Mouse (Mus musculus) ES-CJ7 (cell line): ENCODE results near the gene Olfr1033.
A peak's percentile ranks its signal among the peaks of the same experiment; 100 is the strongest.
"Not testable (repeated sequence)": the region's sequence is repeated elsewhere in the genome, so short reads cannot be mapped to it uniquely, and the experiment has no call there.

Experiments
- DNase-seq: peaks from one replicate; pipeline ENCODE4 v3.0.0; 2011; ENCODE audit warnings: low read depth, low spot score

Olfr1033 gene

GRCm38 (mm10) chr2:86020406-86020805 lies at the start of gene Olfr1033:
Gene Olfr1033, plus strand, starts transcription at chr2:86020633.
- DNase-seq, result peak; percentile 9

GRCm38 (mm10) chr2:85973595-85973994 lies 46.8 kb upstream of the Olfr1033 start, which contains the start of gene Olfr1029:
Gene Olfr1029, plus strand, starts transcription at chr2:85973895.
- DNase-seq, result no peak

GRCm38 (mm10) chr2:85978976-85979375 lies 41.5 kb upstream of the Olfr1033 start, which contains the start of gene Olfr1030:
Gene Olfr1030, plus strand, starts transcription at chr2:85979276.
- no peak for DNase-seq

GRCm38 (mm10) chr2:85990004-85990403 lies 30.4 kb upstream of the Olfr1033 start, which contains the start of gene Olfr1031:
Gene Olfr1031, plus strand, starts transcription at chr2:85990304.
- no peak for DNase-seq

GRCm38 (mm10) chr2:86005240-86005639 lies 15.2 kb upstream of the Olfr1033 start, which contains the start of gene Olfr1032:
Gene Olfr1032, plus strand, starts transcription at chr2:86005540.
- DNase-seq, result no peak

- not testable (repeated sequence) for DNase-seq
These were observed 1.1 kb downstream of the Olfr1033 start for GRCm38 (mm10) chr2:86021518-86021917.

- DNase-seq, result no peak
These were observed 25.1 kb downstream of the Olfr1033 start, which contains the start of gene Olfr1034 for GRCm38 (mm10) chr2:86045561-86045960. Gene Olfr1034, plus strand, starts transcription at chr2:86045861.

- DNase-seq, result peak; percentile 93
These were observed 30.3 kb downstream of the Olfr1033 start for GRCm38 (mm10) chr2:86050777-86051176.

- not testable (repeated sequence) for DNase-seq
These were observed 43.3 kb downstream of the Olfr1033 start for GRCm38 (mm10) chr2:86063766-86064165.

GRCm38 (mm10) chr2:86070189-86070588 lies 49.8 kb downstream of the Olfr1033 start:
- DNase-seq, result no peak

- not testable (repeated sequence) for DNase-seq
These were observed 53.3 kb downstream of the Olfr1033 start, which contains the start of gene Olfr1036 for GRCm38 (mm10) chr2:86073692-86074091. Gene Olfr1036, plus strand, starts transcription at chr2:86073992.

GRCm38 (mm10) chr2:86080478-86080877 lies 60.0 kb downstream of the Olfr1033 start:
- not testable (repeated sequence) for DNase-seq

GRCm38 (mm10) chr2:86087285-86087684 lies 66.9 kb downstream of the Olfr1033 start, which contains the start of gene Olfr1037:
Gene Olfr1037, minus strand, starts transcription at chr2:86087385.
- no peak for DNase-seq
